Mouse (Mus musculus) ES-Bruce4 (cell line): Measurements from ENCODE around the gene Ccdc73. TPM values are rescaled to one million over a fixed set of nuclear protein-coding genes. Genes with fewer than 3 reads are reported as not detected.

Experiments
- H3K27ac ChIP-seq: 2 replicates; pipeline ENCODE4 v1.5.1; 2012; ENCODE audit warnings: low read length, inconsistent platforms; ENCODE audit not compliant: insufficient read depth
- H3K27me3 ChIP-seq: 2 replicates; pipeline ENCODE4 v1.6.1; 2012; ENCODE audit warnings: mild to moderate bottlenecking, low read length, inconsistent platforms; ENCODE audit not compliant: control insufficient read depth, poor library complexity, insufficient read depth, severe bottlenecking
- H3K36me3 ChIP-seq: 2 replicates; pipeline ENCODE4 v1.6.1; 2012; ENCODE audit warnings: inconsistent platforms, mild to moderate bottlenecking, low read length, moderate library complexity; ENCODE audit not compliant: control insufficient read depth, poor library complexity, insufficient read depth, severe bottlenecking
- H3K4me1 ChIP-seq: one replicate; pipeline ENCODE4 v1.8.1; 2011; ENCODE audit warnings: low read length; ENCODE audit not compliant: control insufficient read depth, insufficient read depth
- H3K4me3 ChIP-seq: 2 replicates; pipeline ENCODE4 v1.5.1; 2011; ENCODE audit warnings: low read depth, mild to moderate bottlenecking, low read length
- H3K9ac ChIP-seq: 2 replicates; pipeline ENCODE4 v1.6.1; 2012; ENCODE audit warnings: low read depth, mild to moderate bottlenecking, inconsistent platforms; ENCODE audit not compliant: poor library complexity, severe bottlenecking
- H3K9me3 ChIP-seq: replicated peaks from 2 replicates; pipeline ENCODE4 v1.6.1; 2012; ENCODE audit warnings: mild to moderate bottlenecking, low read length, inconsistent platforms; ENCODE audit not compliant: control insufficient read depth, poor library complexity, insufficient read depth, severe bottlenecking
- CTCF ChIP-seq: IDR thresholded peaks from one replicate; pipeline ENCODE4 v1.8.1; 2011; ENCODE audit warnings: low read depth, low read length
- EP300 ChIP-seq: IDR thresholded peaks from 2 replicates; pipeline ENCODE4 v1.6.1; 2011; ENCODE audit warnings: low read depth, low read length; ENCODE audit not compliant: insufficient read depth
- POLR2A ChIP-seq: IDR thresholded peaks from one replicate; pipeline ENCODE4 v1.8.1; 2011; ENCODE audit warnings: low read length; ENCODE audit not compliant: insufficient read depth
- polyA plus RNA-seq: library from polyadenylated mRNA; stranded (reverse); fragments of >200 nt; gene quantifications from 2 replicates; pipeline ENCODE4 v1.2.4, GENCODE M21; 2011; ENCODE audit warnings: low read depth; ENCODE audit not compliant: missing spikeins, insufficient read depth, insufficient read length

Ccdc73 gene
- polyA plus RNA-seq, 1 experiment = 5.9 TPM

DNA sequence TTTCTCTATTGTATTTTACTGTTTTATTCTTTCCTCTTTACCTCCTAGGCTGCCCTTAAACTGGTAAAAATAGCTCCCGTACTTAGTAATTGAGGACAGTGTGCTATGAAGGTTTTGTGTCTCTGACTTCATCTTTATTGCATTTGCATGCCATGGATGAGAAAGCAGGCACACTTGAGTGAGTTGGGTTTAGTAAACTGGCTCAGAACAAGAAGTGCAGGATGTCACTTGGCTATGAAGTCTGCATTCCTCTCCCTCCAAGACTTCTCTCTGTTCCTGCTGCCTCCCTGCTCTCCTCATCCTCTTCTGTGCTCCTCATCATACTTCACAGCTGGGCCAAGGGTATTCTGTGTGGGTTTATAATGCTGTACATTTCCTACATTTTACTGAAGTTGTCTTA is 121.4 kb downstream of the Ccdc73 start:
- Histone ChIP-seq H3K9ac (no peak overlapping the region), H3K36me3 (no peaks in the 10 kb centered on the region), H3K4me1 (no peaks in the 10 kb centered on the region), H3K9me3 (no peaks in the 10 kb centered on the region), H3K4me3 (no peak overlapping the region), H3K27me3 (no peaks in the 10 kb centered on the region), H3K27ac (no peak overlapping the region)
- TF ChIP-seq CTCF = no peak
- no peak for TF ChIP-seq EP300
- no peak for TF ChIP-seq POLR2A

DNA sequence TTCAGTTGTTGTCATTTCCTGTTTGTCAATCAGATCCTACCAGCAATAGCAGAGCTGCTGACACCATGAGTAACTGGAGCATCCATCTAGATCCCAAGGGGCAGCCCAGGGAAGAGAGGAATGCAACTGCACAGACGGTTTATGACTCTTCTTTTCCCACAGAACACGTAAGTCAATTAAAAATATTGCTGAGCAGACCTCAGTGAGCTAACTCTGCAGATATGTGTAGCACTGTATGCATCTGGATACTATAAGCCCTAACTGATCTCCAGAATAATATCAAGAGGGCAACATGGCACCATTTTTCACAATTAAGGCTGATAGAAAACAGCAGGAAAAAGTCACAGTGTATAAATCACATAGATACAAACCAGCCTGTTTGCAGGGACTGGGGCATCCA is 126.8 kb downstream of the Ccdc73 start:
- Histone ChIP-seq H3K27ac (no peak overlapping the region), H3K9me3 (no peaks in the 10 kb centered on the region), H3K36me3 (peaks cover 13% of the 10 kb centered on the region), H3K4me3 (no peak overlapping the region), H3K9ac (no peak overlapping the region), H3K27me3 (no peaks in the 10 kb centered on the region), H3K4me1 (no peaks in the 10 kb centered on the region)
- no peak for TF ChIP-seq EP300
- TF ChIP-seq POLR2A = no peak

DNA sequence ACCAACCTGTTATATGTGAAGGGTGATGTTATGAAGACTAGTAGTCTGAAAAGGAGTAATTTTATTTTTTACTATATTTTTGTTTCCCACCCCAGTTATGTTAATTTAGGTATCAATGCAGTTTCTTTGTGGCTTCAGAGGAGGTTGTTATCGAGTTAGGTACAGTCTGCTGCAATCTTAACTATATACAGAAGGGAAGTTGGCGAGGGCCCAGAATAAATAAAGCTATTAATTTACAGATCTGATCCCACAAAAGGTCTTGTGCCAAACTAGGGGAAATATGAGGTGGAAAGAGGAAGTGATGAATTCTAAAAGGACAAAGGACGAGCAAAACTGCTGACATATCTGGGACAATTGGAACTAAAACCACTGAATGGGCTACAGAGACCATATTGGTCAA is 128.6 kb downstream of the Ccdc73 start:
- TF ChIP-seq POLR2A = no peak
- no peak for TF ChIP-seq EP300
- TF ChIP-seq CTCF = no peak
- Histone ChIP-seq H3K36me3 (peaks cover 14% of the 10 kb centered on the region), H3K27ac (no peak overlapping the region), H3K4me3 (no peak overlapping the region), H3K9me3 (no peaks in the 10 kb centered on the region), H3K27me3 (no peaks in the 10 kb centered on the region), H3K4me1 (no peaks in the 10 kb centered on the region), H3K9ac (no peak overlapping the region)

DNA sequence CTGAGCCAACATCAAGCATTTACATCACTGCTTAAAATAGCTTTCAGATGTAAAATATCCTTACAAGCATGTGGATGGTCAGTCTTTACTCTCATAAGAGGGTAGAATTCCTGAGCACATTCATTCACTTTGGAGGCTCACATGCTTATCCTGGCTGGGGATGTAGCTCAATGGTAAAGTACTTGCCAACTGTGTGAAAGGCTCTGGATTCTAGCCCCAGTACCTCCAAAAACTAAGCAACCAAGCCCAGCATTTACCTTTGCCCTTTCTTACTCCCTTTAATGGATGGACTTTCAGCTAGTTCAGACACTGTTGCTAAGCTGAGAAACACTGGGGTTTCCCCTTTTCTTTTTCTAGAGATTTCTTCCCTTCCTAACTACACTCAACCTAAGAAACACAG is 139.6 kb downstream of the Ccdc73 start:
- Histone ChIP-seq H3K27me3 (no peaks in the 10 kb centered on the region), H3K9ac (no peak overlapping the region), H3K4me1 (no peaks in the 10 kb centered on the region), H3K4me3 (no peak overlapping the region), H3K27ac (no peak overlapping the region), H3K9me3 (no peaks in the 10 kb centered on the region), H3K36me3 (peaks cover 55% of the 10 kb centered on the region)
- no peak for TF ChIP-seq CTCF
- no peak for TF ChIP-seq EP300
- no peak for TF ChIP-seq POLR2A

DNA sequence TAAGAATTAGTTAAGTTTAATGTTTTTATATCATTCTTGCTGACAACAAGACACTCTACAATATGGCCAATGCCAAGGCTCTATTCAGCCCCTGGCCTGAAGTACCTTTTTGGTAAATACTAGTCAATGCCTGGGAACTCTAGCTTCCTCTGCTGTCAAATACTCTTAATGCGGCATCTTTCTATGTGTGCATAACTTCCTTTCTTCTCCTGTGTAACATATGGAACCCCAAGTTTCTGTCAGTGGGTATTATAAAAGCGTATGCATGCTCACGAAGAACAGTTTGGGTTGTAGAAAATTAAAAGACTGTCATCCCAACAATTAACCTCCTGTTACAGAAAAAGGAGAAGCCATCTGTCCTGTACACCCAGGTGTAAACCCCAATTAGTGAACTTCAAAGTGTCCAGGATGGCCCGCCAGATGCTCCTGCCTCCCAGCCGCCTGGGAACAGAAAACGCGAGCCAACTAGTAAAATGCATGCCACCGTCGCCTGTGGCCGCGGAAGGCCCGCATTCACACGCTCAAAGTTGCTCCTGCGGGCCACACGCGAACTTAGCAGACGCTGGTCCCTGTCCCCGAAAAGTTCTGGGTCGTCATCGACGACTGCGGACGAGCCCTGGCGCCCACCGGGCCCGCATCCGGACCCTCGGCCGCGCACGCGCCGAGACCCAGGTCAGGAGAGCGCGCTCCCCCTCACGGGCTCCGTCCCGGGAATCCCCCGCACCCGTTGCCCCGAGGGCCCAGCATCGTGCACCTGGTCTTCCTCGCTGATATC is 148.8 kb downstream of the Ccdc73 start:
- Histone ChIP-seq H3K27ac (no peak overlapping the region; the same call in 1 of the 2 replicates), H3K4me3 (peak overlapping the region; percentile 85), H3K27me3 (no peaks in the 10 kb centered on the region), H3K9ac (peak overlapping the region; percentile 95), H3K36me3 (peaks cover 23% of the 10 kb centered on the region), H3K9me3 (no peaks in the 10 kb centered on the region), H3K4me1 (peaks cover 1% of the 10 kb centered on the region)
- TF ChIP-seq CTCF (no peak), POLR2A (no peak), EP300 (no peak)

DNA sequence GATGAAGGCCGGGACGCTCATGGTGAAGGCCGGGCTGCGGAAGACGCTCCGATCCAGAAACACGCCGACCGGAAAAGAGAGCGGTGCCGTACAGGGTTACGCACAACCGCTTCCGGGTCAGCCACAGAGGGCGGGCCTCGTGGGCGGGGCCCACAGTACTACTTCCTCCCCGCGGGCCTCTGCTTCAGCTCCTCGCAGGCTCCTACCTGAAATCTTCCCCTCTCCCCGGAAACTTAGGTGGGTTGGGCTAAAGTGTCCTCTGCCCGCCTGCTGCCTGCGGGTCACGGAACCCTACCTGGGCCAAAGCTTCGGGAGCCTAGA is 149.3 kb downstream of the Ccdc73 start, which contains the start of gene Eif3m:
TSS of gene Eif3m (minus strand) at position 114 of the 321 bp plus-strand sequence.
- Histone ChIP-seq H3K9ac (peak within 1 kb of the TSS; percentile 95), H3K4me3 (peak within 1 kb of the TSS; percentile 85), H3K36me3 (peaks cover 20% of the 10 kb centered on the region), H3K27ac (peak within 1 kb of the TSS; percentile 35), H3K27me3 (no peaks in the 10 kb centered on the region), H3K9me3 (no peaks in the 10 kb centered on the region), H3K4me1 (peaks cover 1% of the 10 kb centered on the region)
- TF ChIP-seq EP300 (no peak), POLR2A (no peak), CTCF (no peak)
